Mouse (Mus musculus): ENCODE results near the gene Nox4.
"Not testable (repeated sequence)": the region's sequence is repeated elsewhere in the genome, so short reads cannot be mapped to it uniquely, and the experiment has no call there.

The Nox4 gene

DNA sequence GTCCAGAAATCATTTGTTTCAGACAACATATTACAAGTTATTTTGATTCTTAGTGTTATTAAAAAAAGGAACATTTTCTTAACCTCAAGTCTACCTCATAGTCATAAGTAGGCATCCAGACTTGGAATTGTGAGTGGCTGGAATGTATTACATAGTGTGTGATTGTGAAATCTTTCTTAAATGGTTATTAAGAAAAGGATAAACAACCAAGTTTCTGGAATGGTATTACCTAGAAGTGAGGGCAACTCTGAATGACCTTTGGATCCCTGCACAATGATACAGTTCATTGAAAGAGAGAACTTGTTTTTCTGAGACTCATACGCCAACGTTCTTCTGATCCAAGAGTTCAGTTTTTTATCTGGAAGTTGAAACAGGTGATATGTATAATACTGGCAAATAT is 125.4 kb downstream of the Nox4 start:
- no peak for DNase-seq (ENCODE audit: low spot score)

DNA sequence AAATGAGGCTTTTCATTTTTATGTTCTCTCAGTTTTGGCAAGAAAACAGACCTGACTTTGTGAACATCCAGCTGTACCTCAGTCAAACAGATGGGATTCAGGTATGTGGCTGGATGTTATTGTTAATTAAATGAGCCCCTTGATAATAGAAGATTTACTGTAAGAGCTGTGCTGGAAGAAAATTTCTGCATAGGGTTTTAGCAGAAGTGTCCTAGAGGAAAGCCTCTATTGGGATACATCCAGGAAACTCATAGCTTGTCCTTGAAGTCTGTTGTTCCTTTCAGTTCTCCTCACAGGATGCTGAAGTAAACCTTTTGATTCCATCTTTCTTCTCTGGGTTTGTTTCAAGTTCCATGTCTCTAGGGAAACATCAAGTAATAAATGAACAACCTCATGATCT is 128.4 kb downstream of the Nox4 start:
- no peak for DNase-seq (ENCODE audit: low spot score)

DNA sequence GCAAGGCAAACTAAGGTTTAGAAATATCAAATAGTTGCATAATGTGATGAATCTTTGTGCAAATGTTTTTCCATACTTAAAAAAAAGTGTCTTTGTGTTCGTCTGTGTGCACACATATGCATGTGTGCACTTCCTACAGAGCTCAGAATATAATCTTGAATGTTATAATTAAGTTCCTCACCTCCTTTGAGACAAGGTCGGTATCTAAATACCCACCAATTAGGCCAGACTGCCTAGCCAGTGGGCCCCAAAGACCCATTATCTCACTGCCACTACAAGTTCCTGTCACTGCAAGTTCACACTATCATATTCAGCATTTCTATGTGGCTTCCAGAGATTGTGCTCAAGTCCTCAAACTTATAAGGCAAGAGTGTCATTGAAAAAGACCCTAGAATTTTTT is 129.0 kb downstream of the Nox4 start:
- no peak for DNase-seq (ENCODE audit: low spot score)

DNA sequence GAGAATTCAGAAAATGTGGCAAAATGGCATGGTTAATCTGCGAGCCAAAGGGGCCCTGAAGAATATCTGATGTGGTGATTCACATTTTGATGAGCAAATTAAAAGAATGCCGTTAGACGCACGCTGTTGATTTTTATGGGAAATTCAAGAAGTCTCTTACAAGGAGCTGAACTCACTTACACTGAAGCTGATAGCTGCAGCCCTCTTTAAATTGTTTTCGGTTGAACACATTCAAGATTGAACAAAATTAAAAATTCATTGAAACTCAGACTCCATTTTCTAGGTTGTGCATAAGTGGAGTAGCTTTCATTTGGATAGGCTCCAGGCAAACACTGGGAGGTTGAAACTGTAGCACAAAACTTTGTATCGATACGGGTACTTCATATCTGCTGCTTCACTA is 151.1 kb downstream of the Nox4 start:
- no peak for DNase-seq (ENCODE audit: low spot score)

- not testable (repeated sequence) for DNase-seq (ENCODE audit: low spot score)
Observed at GRCm38 (mm10) chr7:87411373-87411772, 165.5 kb downstream of the Nox4 start.

GRCm38 (mm10) chr7:87413271-87413670 is 167.4 kb downstream of the Nox4 start:
- no peak for DNase-seq (ENCODE audit: low spot score)
